Mouse (Mus musculus) kidney, postnatal 4 days (tissue): ENCODE data around the gene Fkbp8.

Experiments used
- DNase-seq, 2 experiments: peaks; one replicate each; pipeline ENCODE4 v3.0.0; 2021; ENCODE audit warnings: mixed read lengths in 2 of 2

The Fkbp8 gene

GRCm38 (mm10) chr8:70529741-70530161, 2.2 kb downstream of the Fkbp8 start:
- DNase-seq, result no peak

DNA sequence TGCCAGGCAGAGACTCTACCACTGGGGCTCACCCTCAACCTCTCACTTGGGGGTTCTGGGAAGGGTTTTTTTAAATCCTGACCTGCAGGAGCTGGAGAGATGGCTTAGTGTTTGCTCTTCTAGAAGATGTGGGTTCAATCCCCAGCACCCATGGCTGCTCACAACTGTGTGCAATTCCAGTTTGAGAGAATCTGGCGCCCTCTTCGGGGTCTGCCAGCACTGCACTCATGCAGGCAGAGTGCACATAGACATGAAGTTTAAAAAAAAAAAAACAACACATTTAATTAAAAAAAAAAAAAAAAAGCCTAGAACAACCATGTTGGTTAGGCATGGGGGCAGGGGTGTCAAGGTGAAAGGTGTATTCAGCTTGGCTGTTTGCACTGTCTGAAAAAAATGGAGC, 2.8 kb downstream of the Fkbp8 start:
- peak; percentile 30 to 59 for DNase-seq

DNA sequence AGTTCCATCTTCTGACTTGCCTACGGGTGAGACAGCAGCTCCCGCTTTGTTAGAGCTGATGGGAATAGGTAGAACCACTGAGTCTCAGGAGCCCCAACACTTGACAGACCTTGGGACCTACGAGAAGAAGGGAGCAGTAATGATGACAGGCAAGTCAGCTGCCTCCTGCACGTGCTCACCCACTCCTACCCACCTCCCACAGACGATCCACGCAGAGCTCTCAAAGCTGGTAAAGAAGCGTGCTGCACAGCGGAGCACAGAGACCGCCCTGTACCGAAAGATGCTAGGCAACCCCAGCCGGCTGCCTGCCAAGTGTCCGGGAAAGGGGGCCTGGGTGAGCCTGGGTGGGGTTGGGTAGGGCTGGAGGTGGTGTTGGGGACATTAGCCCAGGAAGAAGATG, 6.8 kb downstream of the Fkbp8 start:
- no peak for DNase-seq

- no peak for DNase-seq
Measured at GRCm38 (mm10) chr8:70535221-70535620, 7.7 kb downstream of the Fkbp8 start.

DNA sequence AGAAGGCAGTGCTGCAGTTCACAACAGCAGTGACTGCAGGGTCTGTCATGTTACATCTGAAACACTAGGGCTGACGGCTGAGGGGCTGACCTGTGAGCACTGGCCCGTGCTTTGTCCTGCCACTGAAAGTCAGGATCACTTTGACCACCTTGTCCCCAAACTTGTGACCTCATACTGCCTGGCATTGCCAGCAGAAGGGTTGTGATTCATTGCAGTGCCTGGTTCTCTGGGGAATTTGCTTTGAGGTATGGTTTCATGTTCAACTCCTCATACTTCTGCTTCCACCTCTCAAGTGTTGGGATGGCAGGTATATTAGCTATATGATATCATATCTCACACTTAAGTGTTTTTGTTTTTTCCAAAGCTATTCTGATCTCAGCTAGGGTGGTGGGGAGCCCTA, 8.2 kb downstream of the Fkbp8 start:
- no peak for DNase-seq

DNA sequence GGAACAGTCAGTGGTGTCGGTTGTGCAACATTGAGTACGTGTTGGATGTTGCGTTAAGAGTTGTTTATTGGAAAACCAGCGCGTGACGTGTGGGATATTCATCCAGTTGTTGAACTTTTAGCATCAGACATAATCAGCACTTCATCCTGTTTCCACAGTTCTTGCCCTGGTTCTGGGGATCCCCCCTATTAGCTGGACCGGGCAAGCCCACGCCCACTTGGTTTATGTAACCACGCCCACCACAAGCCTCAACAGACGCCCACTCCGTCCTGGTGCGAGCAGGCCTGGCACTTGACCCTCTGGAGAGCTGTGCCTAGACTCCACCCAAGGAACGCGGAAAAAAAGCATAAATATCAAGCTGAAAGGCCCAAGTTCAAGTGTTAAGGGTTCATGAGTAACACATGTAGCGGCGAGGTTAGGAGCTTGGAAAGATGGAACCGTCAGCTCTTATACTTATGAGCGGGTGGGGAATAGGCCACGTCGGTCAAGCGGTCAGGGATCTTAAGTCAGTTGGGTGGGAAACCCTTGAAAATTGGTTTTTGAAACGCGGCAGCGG, 10.6 kb downstream of the Fkbp8 start:
- peak; percentile 70 to 82 for DNase-seq

DNA sequence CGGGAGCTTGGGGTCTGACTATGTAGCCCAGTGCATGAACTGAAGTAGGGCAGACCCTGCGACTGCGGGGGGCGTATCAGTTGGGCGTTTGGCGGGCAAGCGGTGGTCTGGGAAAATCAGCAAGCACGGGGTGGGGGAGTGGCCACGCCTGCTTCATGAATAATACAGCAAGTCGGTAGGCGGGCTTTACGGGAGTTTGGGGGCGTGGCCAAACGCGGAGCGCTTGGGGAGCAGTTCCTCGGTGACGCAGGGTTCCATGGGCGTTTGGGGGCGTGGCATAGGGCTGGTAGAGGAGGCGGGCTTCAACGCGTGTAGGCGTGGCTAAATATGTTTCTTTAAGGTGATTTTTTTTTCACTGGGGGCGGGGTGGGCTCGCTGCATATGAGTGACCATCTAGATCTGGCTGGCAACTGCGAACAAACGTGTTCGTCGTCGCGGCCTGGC, 11.1 kb downstream of the Fkbp8 start:
- peak; percentile 100 for DNase-seq

DNA sequence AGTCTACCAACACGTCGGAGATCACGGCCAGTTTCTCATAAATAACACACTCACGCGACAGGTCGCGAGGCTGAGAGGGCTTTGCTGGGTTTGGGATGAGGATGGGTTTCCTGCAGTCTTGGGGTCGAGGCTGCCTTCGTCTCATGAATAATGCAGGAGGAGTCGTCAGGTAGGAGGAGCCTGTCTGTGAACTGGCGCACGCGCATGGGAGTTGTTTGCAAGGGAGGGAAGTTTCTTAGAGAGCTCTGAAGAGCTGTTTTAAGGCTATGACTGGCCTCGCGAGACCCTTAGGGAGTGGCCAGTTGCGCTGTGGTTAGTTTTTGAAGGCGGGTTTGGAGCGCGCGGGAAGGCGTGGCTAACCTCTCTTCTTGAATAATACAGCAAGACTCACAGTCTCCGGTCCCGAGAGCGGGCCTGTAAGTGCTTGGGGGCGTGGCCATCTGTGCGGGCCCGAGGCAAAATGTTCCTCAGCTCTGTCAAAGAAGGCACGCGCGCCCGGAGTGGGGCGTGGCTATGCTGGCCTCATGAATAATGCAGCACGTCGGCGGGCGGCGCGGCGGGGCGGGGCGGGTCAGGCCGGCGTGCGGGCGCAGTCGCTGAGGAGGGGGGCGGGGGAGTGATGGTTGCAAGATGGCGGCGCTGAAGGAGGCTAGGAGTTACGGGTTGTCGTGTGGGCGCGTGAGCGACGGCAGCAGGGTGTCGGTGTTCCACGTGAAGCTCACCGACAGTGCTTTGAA, 11.7 kb downstream of the Fkbp8 start, which contains the start of gene Ell:
Ell (plus strand) TSS at position 381 of the 737 bp plus-strand sequence.
- DNase-seq, result peak; percentile 100

DNA sequence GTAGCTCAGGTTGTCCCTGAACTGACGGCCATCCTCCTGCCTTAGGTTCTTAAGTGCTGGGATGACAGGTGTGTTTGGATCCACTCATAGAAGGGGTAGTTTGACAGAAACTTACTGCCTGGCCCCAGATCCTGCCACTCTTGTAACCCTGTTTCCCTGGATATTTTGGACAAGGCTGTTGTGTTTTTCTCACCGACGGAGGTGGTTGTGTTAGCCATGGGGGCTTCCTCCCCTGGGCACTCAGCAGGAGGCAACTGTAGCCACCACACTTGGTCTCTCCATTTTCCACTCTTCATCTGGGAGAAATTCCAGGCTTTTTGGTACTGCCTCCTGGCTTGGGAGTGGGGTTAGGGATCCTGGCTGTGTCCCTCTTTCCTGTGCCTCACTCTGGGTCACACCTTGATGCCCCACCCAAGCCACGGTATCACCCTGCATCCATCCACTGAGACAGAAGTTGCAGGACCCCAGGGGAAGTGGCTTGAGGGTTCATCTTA, 12.5 kb downstream of the Fkbp8 start:
- DNase-seq, result no peak

DNA sequence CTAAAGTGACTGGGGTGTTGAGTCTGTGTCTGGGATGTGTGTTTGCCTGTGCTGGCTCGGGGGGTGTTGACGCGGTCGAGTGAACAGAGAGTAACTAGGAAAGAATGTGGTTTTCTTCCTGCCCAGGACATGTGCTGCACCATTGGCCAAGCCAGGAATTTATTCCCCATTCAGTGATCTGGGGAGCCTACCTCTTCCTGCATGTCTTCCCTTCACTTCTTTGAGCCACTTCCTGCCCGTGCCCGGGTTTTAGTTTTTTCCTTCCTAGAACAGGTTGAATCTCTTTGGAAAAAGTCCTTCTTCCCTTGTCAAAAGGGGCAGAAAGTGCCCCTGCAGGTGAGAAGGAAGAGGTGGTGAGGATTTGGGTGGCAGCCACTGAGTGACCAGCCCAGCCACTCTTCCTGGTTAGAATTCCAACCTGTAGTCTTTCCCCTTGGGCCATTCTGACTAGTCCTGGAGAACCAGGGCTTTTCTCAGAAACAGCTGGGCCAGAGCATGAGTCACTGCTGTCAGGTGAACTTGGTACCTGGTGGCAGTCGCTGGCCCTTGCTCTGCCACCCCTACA, 13.1 kb downstream of the Fkbp8 start:
- peak; percentile 40 to 64 for DNase-seq

DNA sequence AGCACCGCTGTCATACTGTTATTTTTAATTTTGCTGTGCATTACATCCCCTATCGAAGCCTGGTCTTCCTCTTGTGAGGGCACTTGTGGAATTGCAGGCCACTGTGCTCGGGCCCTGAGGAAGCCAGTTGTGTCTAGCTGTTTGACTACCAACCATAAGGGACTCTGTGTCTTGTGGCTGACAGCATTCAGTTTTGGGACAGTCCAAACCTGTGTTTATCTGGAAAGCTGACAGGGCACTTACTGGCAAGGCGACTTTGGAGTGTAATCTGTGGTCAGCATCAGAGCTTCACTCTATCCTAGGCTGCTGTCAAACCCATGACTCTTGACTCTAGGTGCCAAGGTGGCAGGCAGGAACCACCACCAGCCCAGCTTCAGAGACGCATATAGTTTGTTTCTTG, 13.6 kb downstream of the Fkbp8 start:
- DNase-seq, result no peak

- DNase-seq, result peak; percentile 35 to 49
Measured at GRCm38 (mm10) chr8:70544200-70544687, 16.7 kb downstream of the Fkbp8 start.

DNA sequence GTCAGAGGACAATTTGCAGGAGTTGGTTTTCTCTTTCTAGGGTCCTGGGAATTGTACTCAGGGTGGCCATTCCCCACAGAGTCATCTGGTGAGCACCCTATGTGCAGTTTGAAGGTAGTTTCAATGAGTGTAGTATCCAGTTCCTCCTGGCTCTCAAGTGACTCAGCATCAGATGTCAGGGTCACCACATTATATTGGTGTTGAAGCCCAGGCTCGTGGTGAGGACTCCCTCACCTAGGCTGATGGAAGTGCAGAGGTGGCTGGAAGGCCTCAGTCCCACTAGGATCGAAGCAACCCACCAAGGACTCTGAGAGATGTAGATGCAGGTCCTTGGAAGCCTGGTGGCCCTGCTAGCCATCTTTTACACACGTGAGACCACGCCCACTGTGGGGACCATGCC, 18.9 kb downstream of the Fkbp8 start:
- DNase-seq, result no peak

DNA sequence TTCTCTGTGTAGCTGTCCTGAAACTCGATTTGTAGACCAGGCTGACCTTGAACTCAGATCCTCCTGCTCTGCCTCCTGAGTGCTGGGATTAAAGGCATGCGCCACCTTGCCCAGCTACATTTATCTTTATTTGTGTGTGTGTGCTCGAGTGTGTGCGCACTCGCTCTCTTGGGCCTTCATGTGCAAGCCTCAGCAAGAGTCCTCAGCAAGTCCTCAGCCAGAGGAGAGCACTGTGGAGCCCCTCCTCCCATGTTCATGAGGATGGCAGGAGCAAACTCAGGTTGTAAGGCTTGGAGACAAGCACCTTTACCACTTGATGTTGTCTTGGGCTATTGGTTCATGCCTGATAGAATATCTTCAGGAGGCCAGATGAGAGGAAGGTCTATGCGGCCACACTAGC, 20.2 kb downstream of the Fkbp8 start:
- DNase-seq, result no peak

DNA sequence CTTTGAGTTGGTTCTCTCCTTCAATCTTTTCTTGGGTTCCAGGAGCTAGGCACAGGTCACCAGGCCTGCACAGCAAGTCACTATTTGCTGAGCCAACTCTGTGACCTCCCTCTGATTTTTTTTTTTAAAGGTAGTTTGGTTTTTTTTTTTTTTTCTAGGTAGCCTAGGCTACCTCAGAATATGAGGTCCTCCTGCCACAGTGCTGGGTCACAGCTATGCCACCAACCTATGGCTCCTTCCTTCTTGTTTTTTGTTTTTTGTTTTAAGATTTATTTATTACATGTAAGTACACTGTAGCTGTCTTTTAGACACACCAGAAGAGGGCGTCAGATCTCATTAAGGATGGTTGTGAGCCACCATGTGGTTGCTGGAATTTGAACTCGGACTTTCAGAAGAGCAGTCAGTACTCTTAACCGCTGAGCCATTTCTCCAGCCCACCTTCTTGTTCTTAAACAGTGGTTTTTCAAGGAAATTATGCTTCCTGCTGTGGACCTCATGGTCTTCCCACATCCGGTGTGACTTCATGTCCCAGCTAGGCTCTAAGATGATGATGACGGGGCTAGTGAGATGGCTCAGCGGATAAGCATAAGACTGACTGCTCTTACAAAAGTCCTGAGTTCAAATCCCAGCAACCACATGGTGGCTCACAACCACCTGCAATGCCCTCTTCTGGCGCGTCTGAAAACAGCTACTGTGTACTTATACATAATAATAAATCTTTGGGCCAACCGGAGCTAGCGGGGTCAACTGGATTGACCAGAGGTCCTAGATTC, 22.1 kb downstream of the Fkbp8 start:
- DNase-seq, result no peak

DNA sequence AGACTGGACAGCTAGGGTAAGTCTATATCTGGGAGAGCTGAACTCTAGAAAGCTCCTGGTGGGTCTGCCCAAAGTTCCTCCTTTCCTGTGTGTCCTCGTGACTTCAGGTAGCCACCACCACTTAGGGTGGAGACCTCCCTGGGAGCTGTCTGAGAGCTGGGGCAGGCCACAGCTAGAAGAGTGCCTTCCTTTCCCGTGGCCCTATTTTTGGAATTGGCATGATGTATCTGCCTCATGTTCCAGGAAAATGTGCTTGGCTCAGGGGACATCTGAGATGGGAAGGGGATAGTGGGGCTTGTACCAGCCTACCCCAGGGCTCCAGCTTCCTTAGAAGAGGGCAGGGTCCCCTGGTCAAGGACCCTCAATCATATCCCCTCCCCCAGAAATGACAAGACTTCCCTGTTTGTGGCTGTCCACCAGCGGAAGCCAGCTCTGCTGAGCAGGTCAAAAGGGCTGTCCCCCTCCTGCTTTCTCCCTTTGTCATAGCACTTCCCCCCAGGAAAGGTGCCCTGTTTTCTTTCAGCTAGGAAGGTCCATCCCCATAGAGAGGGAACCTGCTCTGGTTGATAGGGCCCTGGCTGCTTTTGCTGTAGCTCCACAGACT, 24.1 kb downstream of the Fkbp8 start:
- DNase-seq, result no peak

DNA sequence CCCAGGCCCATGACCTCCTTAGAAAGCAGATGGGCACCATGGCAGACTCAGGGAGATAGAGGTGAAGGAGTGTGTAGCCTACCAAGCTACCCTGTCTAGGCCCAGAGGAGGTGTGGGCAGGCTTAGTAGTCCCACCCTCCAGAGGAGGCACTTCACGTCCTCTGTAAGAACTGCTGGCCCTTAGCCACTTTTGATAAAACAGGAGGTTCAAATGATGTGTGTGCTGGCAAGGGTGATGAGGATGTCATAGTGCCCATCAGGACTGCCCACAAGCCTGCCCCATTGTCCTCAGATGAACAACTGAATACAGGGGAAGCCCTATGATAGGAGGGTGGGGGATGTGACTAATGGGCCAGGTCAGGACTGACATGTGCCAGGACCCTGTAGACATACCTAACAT, 25.3 kb downstream of the Fkbp8 start:
- no peak for DNase-seq

DNA sequence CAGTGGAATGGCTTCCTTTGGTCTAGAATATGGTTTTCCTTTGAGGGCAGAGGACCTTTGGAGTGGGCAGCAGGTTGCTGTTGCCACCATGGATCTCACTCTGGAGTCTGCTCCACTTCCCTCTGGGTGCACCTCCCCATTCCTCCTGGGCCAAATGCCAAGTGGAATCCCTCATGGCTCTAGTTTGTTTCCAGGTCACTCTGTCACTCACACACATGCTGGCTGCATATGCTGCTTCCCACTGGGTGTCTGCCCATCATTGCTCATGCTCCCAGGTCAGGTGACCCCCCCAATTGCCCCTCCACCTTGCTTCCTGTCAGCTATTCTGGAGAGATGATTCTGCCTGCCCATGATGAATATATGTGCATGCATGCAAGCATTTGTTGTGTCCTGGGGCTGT, 26.2 kb downstream of the Fkbp8 start:
- DNase-seq, result peak; percentile 62 to 72

- DNase-seq, result no peak
Measured at GRCm38 (mm10) chr8:70555079-70555747, 27.7 kb downstream of the Fkbp8 start.

GRCm38 (mm10) chr8:70558334-70558733, 30.8 kb downstream of the Fkbp8 start:
- peak in 1 of 2 experiments; percentile 45 for DNase-seq

DNA sequence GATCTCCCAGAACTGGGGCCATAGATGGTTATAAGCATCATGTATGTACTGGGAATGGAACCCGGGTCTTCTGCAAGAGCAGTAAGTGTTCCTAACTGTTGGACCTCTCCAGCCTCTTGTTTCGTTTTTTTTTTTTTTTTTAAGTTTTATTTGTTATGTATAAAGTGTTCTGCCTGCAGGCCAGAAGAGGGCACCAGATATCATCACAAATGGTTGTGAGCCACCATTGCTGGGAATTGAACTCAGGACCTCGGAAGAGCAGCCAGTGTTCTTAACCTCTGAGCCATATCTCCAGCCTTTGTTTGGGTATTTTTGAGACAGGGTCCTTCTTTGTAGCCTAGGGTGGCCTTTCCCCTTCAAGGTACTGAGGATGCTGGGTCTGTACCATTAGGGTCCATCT, 31.5 kb downstream of the Fkbp8 start:
- DNase-seq, result no peak

GRCm38 (mm10) chr8:70560096-70560495, 32.6 kb downstream of the Fkbp8 start:
- DNase-seq, result peak; percentile 68 to 79
